Mouse (Mus musculus): ENCODE results near the gene Rp9.

- no peak for TF ChIP-seq CTCF (IDR thresholded peaks at IDR 0.05; ENCODE audit: borderline replicate concordance, insufficient read depth, low read depth, low read length)
- no peak for TF ChIP-seq POLR2A (IDR thresholded peaks at IDR 0.05; ENCODE audit: borderline replicate concordance, insufficient read depth, low read length)
Measured at GRCm38 (mm10) chr9:22457142-22457835, 12.3 kb downstream of the Rp9 start.

Measured in cerebellum, adult 2 months (tissue).